Mouse (Mus musculus) hindbrain, embryonic 12.5 days (tissue): Measurements from ENCODE around the gene Csnk1d. TPM values are rescaled to one million over a fixed set of nuclear protein-coding genes. Genes with fewer than 3 reads are reported as not detected.

Experiments used
- ATAC-seq: fragments of 200-750 bp; cut with Nextera tagmentation; 2 replicates; pipeline ENCODE4 v1.8.0; 2017; ENCODE audit warnings: moderate TSS enrichment; ENCODE audit not compliant: low FRiP score
- H3K27ac ChIP-seq: fragments of 300-500 bp; sonication (generic); 2 replicates; pipeline ENCODE4 v1.5.1; 2016; ENCODE audit warnings: mild to moderate bottlenecking
- H3K27me3 ChIP-seq: fragments of 300-500 bp; sonication (generic); 2 replicates; pipeline ENCODE4 v1.6.1; 2016; ENCODE audit warnings: mild to moderate bottlenecking
- H3K36me3 ChIP-seq: fragments of 300-500 bp; sonication (generic); 2 replicates; pipeline ENCODE4 v1.6.1; 2016; ENCODE audit warnings: mild to moderate bottlenecking
- H3K4me1 ChIP-seq: fragments of 300-500 bp; sonication (generic); 2 replicates; pipeline ENCODE4 v1.6.1; 2016
- H3K4me2 ChIP-seq: fragments of 300-500 bp; sonication (generic); replicated peaks from 2 replicates; pipeline ENCODE4 v1.6.1; 2016; ENCODE audit warnings: mild to moderate bottlenecking
- H3K4me3 ChIP-seq: fragments of 300-500 bp; sonication (generic); 2 replicates; pipeline ENCODE4 v1.5.1; 2016; ENCODE audit warnings: mild to moderate bottlenecking
- H3K9ac ChIP-seq: fragments of 300-500 bp; sonication (generic); 2 replicates; pipeline ENCODE4 v1.6.1; 2016; ENCODE audit warnings: mild to moderate bottlenecking, moderate library complexity
- H3K9me3 ChIP-seq: fragments of 300-500 bp; sonication (generic); replicated peaks from 2 replicates; pipeline ENCODE4 v1.6.1; 2016; ENCODE audit warnings: mild to moderate bottlenecking
- WGBS: fragments of 180-500 bp; shearing (Covaris S2); methylation state at CpG from one replicate; pipeline ENCODE4 v1.1.7; 2016; 5-methylcytosine and 5-hydroxymethylcytosine counted together
- polyA plus RNA-seq: library from polyadenylated mRNA; unstranded; fragments of >200 nt; fragmentation: Nextera tagmentation; extraction: Ambion mirVana; gene quantifications from 2 replicates; pipeline ENCODE4 v1.2.1, GENCODE M21; 2016

Csnk1d gene
- polyA plus RNA-seq, 1 experiment from 2014 or later, result 171 TPM

GRCm38 (mm10) chr11:120961594-120961993, 29.5 kb downstream of the Csnk1d start:
- H3K27ac ChIP-seq, result no peak overlapping the region
- no peaks in the 10 kb centered on the region for H3K9me3 ChIP-seq
- 92% methylated on average over 7 of the region's 7 CpGs for WGBS
- peaks cover 90% of the 10 kb centered on the region for H3K36me3 ChIP-seq
- no peak for ATAC-seq
- no peak overlapping the region for H3K4me3 ChIP-seq
- H3K9ac ChIP-seq, result no peak overlapping the region
- no peaks in the 10 kb centered on the region for H3K27me3 ChIP-seq
- no peak overlapping the region for H3K4me2 ChIP-seq
- peaks cover 7% of the 10 kb centered on the region; the same call in 1 of the 2 replicates for H3K4me1 ChIP-seq

- ATAC-seq, result no peak
- Histone ChIP-seq H3K27me3 (no peaks in the 10 kb centered on the region), H3K36me3 (peaks cover 87% of the 10 kb centered on the region), H3K4me2 (no peak overlapping the region), H3K9ac (no peak overlapping the region), H3K4me1 (peaks cover 7% of the 10 kb centered on the region; the same call in 1 of the 2 replicates), H3K27ac (no peak overlapping the region), H3K9me3 (no peaks in the 10 kb centered on the region), H3K4me3 (no peak overlapping the region)
- WGBS, result 56% methylated on average over 1 of the region's 1 CpGs
These were observed 30.9 kb downstream of the Csnk1d start for GRCm38 (mm10) chr11:120960248-120960647.

GRCm38 (mm10) chr11:120959564-120959963, 31.6 kb downstream of the Csnk1d start:
- 83% methylated on average over 3 of the region's 3 CpGs for WGBS
- Histone ChIP-seq H3K4me1 (peaks cover 2% of the 10 kb centered on the region; the same call in 1 of the 2 replicates), H3K9me3 (no peaks in the 10 kb centered on the region), H3K4me2 (no peak overlapping the region), H3K4me3 (no peak overlapping the region), H3K9ac (no peak overlapping the region), H3K27ac (no peak overlapping the region), H3K27me3 (no peaks in the 10 kb centered on the region), H3K36me3 (peaks cover 80% of the 10 kb centered on the region)
- ATAC-seq, result no peak

- 88% methylated on average over 18 of the region's 18 CpGs for WGBS
- H3K9me3 ChIP-seq, result no peaks in the 10 kb centered on the region
- H3K4me2 ChIP-seq, result no peak overlapping the region
- H3K27ac ChIP-seq, result no peak overlapping the region
- H3K9ac ChIP-seq, result no peak overlapping the region
- no peaks in the 10 kb centered on the region for H3K4me1 ChIP-seq
- ATAC-seq, result no peak
- no peak overlapping the region for H3K4me3 ChIP-seq
- peaks cover 75% of the 10 kb centered on the region for H3K36me3 ChIP-seq
- no peaks in the 10 kb centered on the region for H3K27me3 ChIP-seq
These were observed 32.1 kb downstream of the Csnk1d start for GRCm38 (mm10) chr11:120959066-120959465.

GRCm38 (mm10) chr11:120957731-120958257, 33.3 kb downstream of the Csnk1d start:
- H3K27ac ChIP-seq, result no peak overlapping the region
- no peak overlapping the region for H3K4me3 ChIP-seq

GRCm38 (mm10) chr11:120957052-120957451, 34.1 kb downstream of the Csnk1d start:
- H3K27ac ChIP-seq, result no peak overlapping the region
- ATAC-seq, result no peak
- H3K36me3 ChIP-seq, result peaks cover 58% of the 10 kb centered on the region

More at GRCm38 (mm10) chr11:120957731-120958257, 33.3 kb downstream of the Csnk1d start:
- ATAC-seq, result no peak
- no peaks in the 10 kb centered on the region for H3K4me1 ChIP-seq
- 75% methylated on average over 15 of the region's 15 CpGs for WGBS
- peaks cover 66% of the 10 kb centered on the region for H3K36me3 ChIP-seq
- H3K9me3 ChIP-seq, result no peaks in the 10 kb centered on the region
- H3K9ac ChIP-seq, result no peak overlapping the region
- H3K4me2 ChIP-seq, result no peak overlapping the region
- no peaks in the 10 kb centered on the region for H3K27me3 ChIP-seq

GRCm38 (mm10) chr11:120955701-120956100, 35.4 kb downstream of the Csnk1d start:
- Histone ChIP-seq H3K4me3 (no peak overlapping the region), H3K36me3 (peaks cover 47% of the 10 kb centered on the region), H3K27me3 (no peaks in the 10 kb centered on the region), H3K9ac (no peak overlapping the region), H3K4me1 (peaks cover 16% of the 10 kb centered on the region), H3K4me2 (no peak overlapping the region), H3K27ac (no peak overlapping the region), H3K9me3 (no peaks in the 10 kb centered on the region)
- 94% methylated on average over 8 of the region's 8 CpGs for WGBS
- ATAC-seq, result no peak

More at GRCm38 (mm10) chr11:120957052-120957451, 34.1 kb downstream of the Csnk1d start:
- Histone ChIP-seq H3K9ac (no peak overlapping the region), H3K4me2 (no peak overlapping the region), H3K9me3 (no peaks in the 10 kb centered on the region), H3K4me1 (peaks cover 4% of the 10 kb centered on the region), H3K27me3 (no peaks in the 10 kb centered on the region), H3K4me3 (no peak overlapping the region)
- WGBS, result 85% methylated on average over 8 of the region's 8 CpGs

- WGBS, result 84% methylated on average over 5 of the region's 5 CpGs
- peaks cover 23% of the 10 kb centered on the region for H3K4me1 ChIP-seq
- ATAC-seq, result no peak
These were observed 36.2 kb downstream of the Csnk1d start for GRCm38 (mm10) chr11:120954936-120955335.

GRCm38 (mm10) chr11:120951731-120952730, 39.1 kb downstream of the Csnk1d start:
- peaks cover 29% of the 10 kb centered on the region for H3K27me3 ChIP-seq
- peaks cover 36% of the 10 kb centered on the region for H3K4me1 ChIP-seq
- 79% methylated on average over 9 of the region's 9 CpGs for WGBS
- ATAC-seq, result no peak
- peak overlapping the region; percentile 49; the same call in 1 of the 2 replicates for H3K9ac ChIP-seq
- H3K4me2 ChIP-seq, result peak overlapping the region; percentile 63
- H3K27ac ChIP-seq, result no peak overlapping the region
- peaks cover 18% of the 10 kb centered on the region for H3K36me3 ChIP-seq
- H3K9me3 ChIP-seq, result no peaks in the 10 kb centered on the region
- H3K4me3 ChIP-seq, result peak overlapping the region; percentile 41; the same call in 1 of the 2 replicates

More at GRCm38 (mm10) chr11:120954936-120955335, 36.2 kb downstream of the Csnk1d start:
- Histone ChIP-seq H3K4me3 (no peak overlapping the region), H3K36me3 (peaks cover 41% of the 10 kb centered on the region), H3K4me2 (no peak overlapping the region), H3K27me3 (peaks cover 6% of the 10 kb centered on the region), H3K9ac (no peak overlapping the region), H3K9me3 (no peaks in the 10 kb centered on the region), H3K27ac (no peak overlapping the region)

- Histone ChIP-seq H3K36me3 (peaks cover 10% of the 10 kb centered on the region), H3K4me2 (peak overlapping the region; percentile 63), H3K27me3 (peaks cover 29% of the 10 kb centered on the region), H3K4me1 (peaks cover 36% of the 10 kb centered on the region), H3K27ac (peak overlapping the region; percentile 30; the same call in 1 of the 2 replicates), H3K9me3 (no peaks in the 10 kb centered on the region), H3K4me3 (peak overlapping the region; percentile 41), H3K9ac (peak overlapping the region; percentile 49)
- 18% methylated on average over 8 of the region's 8 CpGs for WGBS
- peak; percentile 57; the same call in 1 of the 2 replicates for ATAC-seq
These were observed 39.9 kb downstream of the Csnk1d start for GRCm38 (mm10) chr11:120951237-120951636.

GRCm38 (mm10) chr11:120950281-120951202, 40.6 kb downstream of the Csnk1d start:
- Histone ChIP-seq H3K9ac (peak overlapping the region; percentile 49), H3K36me3 (peaks cover 3% of the 10 kb centered on the region), H3K4me2 (peak overlapping the region; percentile 63), H3K4me1 (peaks cover 36% of the 10 kb centered on the region), H3K4me3 (peak overlapping the region; percentile 41), H3K9me3 (no peaks in the 10 kb centered on the region), H3K27me3 (peaks cover 29% of the 10 kb centered on the region), H3K27ac (peak overlapping the region; percentile 30; the same call in 1 of the 2 replicates)
- 1% methylated on average over 39 of the region's 39 CpGs for WGBS
- peak; percentile 78 for ATAC-seq
